Mouse (Mus musculus): Measurements from ENCODE around the gene Nav2. TPM values are rescaled to one million over a fixed set of nuclear protein-coding genes. Genes with fewer than 3 reads are reported as not detected.

Gene Nav2
- total RNA-seq, 2 experiments from 2014 or later: 116 to 131 TPM

GRCm38 (mm10) chr7:49105501-49105900 is 197.0 kb downstream of the Nav2 start:
- intact Hi-C loops (cut with DNase I): no loop called here
- DNase-seq (ENCODE audit: extremely low spot score in 1 of 2, low spot score in 2 of 2): no peak

- intact Hi-C loops (cut with DNase I): no loop called here
- no peak for DNase-seq (ENCODE audit: extremely low spot score in 1 of 2, low spot score in 2 of 2)
These were observed 199.6 kb downstream of the Nav2 start for GRCm38 (mm10) chr7:49108076-49108475.

GRCm38 (mm10) chr7:49119016-49119415 is 210.5 kb downstream of the Nav2 start:
- DNase-seq (ENCODE audit: extremely low spot score in 1 of 2, low spot score in 2 of 2): no peak
- intact Hi-C loops (cut with DNase I): no loop called here

GRCm38 (mm10) chr7:49119794-49120487 is 211.4 kb downstream of the Nav2 start:
- intact Hi-C loops (cut with DNase I): loop anchor here (2.0 kb wide), 2 partner anchors 161 to 371 kb away; no protein-coding TSS in a partner anchor
- DNase-seq (ENCODE audit: extremely low spot score in 1 of 2, low spot score in 2 of 2): peak in 1 of 2 experiments; percentile 44

GRCm38 (mm10) chr7:49120488-49120864 is 212.0 kb downstream of the Nav2 start:
- no peak for DNase-seq (ENCODE audit: extremely low spot score in 1 of 2, low spot score in 2 of 2)
- intact Hi-C loops (cut with DNase I): loop anchor here (2.0 kb wide), 2 partner anchors 162 to 372 kb away; no protein-coding TSS in a partner anchor

GRCm38 (mm10) chr7:49120935-49121691 is 212.6 kb downstream of the Nav2 start:
- peak; percentile 89 to 90 for DNase-seq (ENCODE audit: extremely low spot score in 1 of 2, low spot score in 2 of 2)
- intact Hi-C loops (cut with DNase I): loop anchor here (1.0 to 2.0 kb wide), 3 partner anchors 162 to 372 kb away; no protein-coding TSS in a partner anchor

- DNase-seq (ENCODE audit: extremely low spot score in 1 of 2, low spot score in 2 of 2): no peak
- intact Hi-C loops (cut with DNase I): no loop called here
These were observed 214.0 kb downstream of the Nav2 start for GRCm38 (mm10) chr7:49122498-49122897.

- peak in 1 of 2 experiments; percentile 68 for DNase-seq (ENCODE audit: extremely low spot score in 1 of 2, low spot score in 2 of 2)
- intact Hi-C loops (cut with DNase I): no loop called here
These were observed 217.0 kb downstream of the Nav2 start for GRCm38 (mm10) chr7:49125545-49125944.

- DNase-seq (ENCODE audit: extremely low spot score in 1 of 2, low spot score in 2 of 2): no peak
- intact Hi-C loops (cut with DNase I): no loop called here
These were observed 219.7 kb downstream of the Nav2 start for GRCm38 (mm10) chr7:49128224-49128623.

- intact Hi-C loops (cut with DNase I): loop anchor here (2.0 to 5.0 kb wide), 3 partner anchors 114 to 294 kb away; no protein-coding TSS in a partner anchor
- peak; percentile 88 to 90 for DNase-seq (ENCODE audit: extremely low spot score in 1 of 2, low spot score in 2 of 2)
These were observed 224.4 kb downstream of the Nav2 start for GRCm38 (mm10) chr7:49132851-49133351.

- no peak for DNase-seq (ENCODE audit: extremely low spot score in 1 of 2, low spot score in 2 of 2)
- intact Hi-C loops (cut with DNase I): loop anchor here (5.0 kb wide), 1 partner anchor 293 kb away; no protein-coding TSS in a partner anchor
These were observed 225.9 kb downstream of the Nav2 start for GRCm38 (mm10) chr7:49134396-49134795.

- no peak for DNase-seq (ENCODE audit: extremely low spot score in 1 of 2, low spot score in 2 of 2)
- intact Hi-C loops (cut with DNase I): no loop called here
These were observed 231.2 kb downstream of the Nav2 start for GRCm38 (mm10) chr7:49139762-49140161.

- intact Hi-C loops (cut with DNase I): no loop called here
- DNase-seq (ENCODE audit: extremely low spot score in 1 of 2, low spot score in 2 of 2): no peak
These were observed 235.4 kb downstream of the Nav2 start for GRCm38 (mm10) chr7:49143966-49144365.

GRCm38 (mm10) chr7:49145749-49146670 is 237.5 kb downstream of the Nav2 start:
- intact Hi-C loops (cut with DNase I): loop anchor here (5.0 kb wide), 1 partner anchor 41 kb away; no protein-coding TSS in a partner anchor
- peak; percentile 58 to 60 for DNase-seq (ENCODE audit: extremely low spot score in 1 of 2, low spot score in 2 of 2)

- peak in 1 of 2 experiments; percentile 50 for DNase-seq (ENCODE audit: extremely low spot score in 1 of 2, low spot score in 2 of 2)
- intact Hi-C loops (cut with DNase I): loop anchor here (5.0 kb wide), 1 partner anchor 95 kb away; no protein-coding TSS in a partner anchor
These were observed 243.8 kb downstream of the Nav2 start for GRCm38 (mm10) chr7:49152297-49152696.

- intact Hi-C loops (cut with DNase I): loop anchor here (5.0 kb wide), 1 partner anchor 95 kb away; no protein-coding TSS in a partner anchor
- DNase-seq (ENCODE audit: extremely low spot score in 1 of 2, low spot score in 2 of 2): no peak
These were observed 244.2 kb downstream of the Nav2 start for GRCm38 (mm10) chr7:49152713-49153112.

- DNase-seq (ENCODE audit: extremely low spot score in 1 of 2, low spot score in 2 of 2): no peak
- intact Hi-C loops (cut with DNase I): no loop called here
These were observed 250.3 kb downstream of the Nav2 start for GRCm38 (mm10) chr7:49158641-49159381.
